Mouse (Mus musculus) kidney, postnatal 0 days (tissue): ENCODE results near the gene Pex5l. TPM values are rescaled to one million over a fixed set of nuclear protein-coding genes. Genes with fewer than 3 reads are reported as not detected.

Experiments
- ATAC-seq: fragments of 200-750 bp; cut with Nextera tagmentation; replicated peaks from 2 replicates; pipeline ENCODE4 v1.8.0; 2017; ENCODE audit warnings: low read depth, moderate number of reproducible peaks, moderate TSS enrichment, moderate library complexity; ENCODE audit not compliant: low FRiP score
- DNase-seq: peaks from one replicate; pipeline ENCODE4 v3.0.0-alpha.2; 2016; ENCODE audit warnings: low spot score
- H3K27ac ChIP-seq: fragments of 300-500 bp; sonication (generic); 2 replicates; pipeline ENCODE4 v1.5.1; 2014; ENCODE audit warnings: mild to moderate bottlenecking
- H3K27me3 ChIP-seq: fragments of 300-500 bp; sonication (generic); 2 replicates; pipeline ENCODE4 v1.6.1; 2014; ENCODE audit warnings: low read length, mixed read lengths; ENCODE audit not compliant: insufficient read depth
- H3K36me3 ChIP-seq: fragments of 300-500 bp; sonication (generic); 2 replicates; pipeline ENCODE4 v1.6.1; 2014; ENCODE audit warnings: low read length, mixed read lengths; ENCODE audit not compliant: insufficient read depth
- H3K4me1 ChIP-seq: fragments of 300-500 bp; sonication (generic); replicated peaks from 2 replicates; pipeline ENCODE4 v1.6.1; 2014; ENCODE audit warnings: antibody characterized with exemption, low read length, mixed read lengths; ENCODE audit not compliant: insufficient read depth
- H3K4me2 ChIP-seq: fragments of 300-500 bp; sonication (generic); 2 replicates; pipeline ENCODE4 v1.6.1; 2014; ENCODE audit warnings: mild to moderate bottlenecking, low read length, moderate library complexity, mixed read lengths
- H3K4me3 ChIP-seq: fragments of 300-500 bp; sonication (generic); replicated peaks from 2 replicates; pipeline ENCODE4 v1.5.1; 2014; ENCODE audit warnings: low read depth, low read length
- H3K9ac ChIP-seq: fragments of 300-500 bp; sonication (generic); 2 replicates; pipeline ENCODE4 v1.6.1; 2014; ENCODE audit warnings: low read depth, low read length
- H3K9me3 ChIP-seq: fragments of 300-500 bp; sonication (generic); replicated peaks from 2 replicates; pipeline ENCODE4 v1.6.1; 2016; ENCODE audit warnings: low read length, inconsistent platforms, mixed read lengths
- CTCF ChIP-seq: IDR thresholded peaks from 2 replicates; pipeline ENCODE4 v1.5.1; 2016; ENCODE audit warnings: antibody characterized with exemption, low read depth, mild to moderate bottlenecking, moderate library complexity
- WGBS: fragments of 180-500 bp; shearing (Covaris S2); extraction: QIAGEN DNeasy Blood & Tissue Kit; methylation state at CpG from one replicate; pipeline ENCODE4 v1.1.7; 2014; 5-methylcytosine and 5-hydroxymethylcytosine counted together
- polyA plus RNA-seq: library from polyadenylated mRNA; unstranded; fragments of >200 nt; fragmentation: Nextera tagmentation; extraction: Ambion mirVana; gene quantifications from 2 replicates; pipeline ENCODE4 v1.2.1, GENCODE M21; 2015

The Pex5l gene
- polyA plus RNA-seq, 1 experiment from 2014 or later: 0.13 TPM

DNA sequence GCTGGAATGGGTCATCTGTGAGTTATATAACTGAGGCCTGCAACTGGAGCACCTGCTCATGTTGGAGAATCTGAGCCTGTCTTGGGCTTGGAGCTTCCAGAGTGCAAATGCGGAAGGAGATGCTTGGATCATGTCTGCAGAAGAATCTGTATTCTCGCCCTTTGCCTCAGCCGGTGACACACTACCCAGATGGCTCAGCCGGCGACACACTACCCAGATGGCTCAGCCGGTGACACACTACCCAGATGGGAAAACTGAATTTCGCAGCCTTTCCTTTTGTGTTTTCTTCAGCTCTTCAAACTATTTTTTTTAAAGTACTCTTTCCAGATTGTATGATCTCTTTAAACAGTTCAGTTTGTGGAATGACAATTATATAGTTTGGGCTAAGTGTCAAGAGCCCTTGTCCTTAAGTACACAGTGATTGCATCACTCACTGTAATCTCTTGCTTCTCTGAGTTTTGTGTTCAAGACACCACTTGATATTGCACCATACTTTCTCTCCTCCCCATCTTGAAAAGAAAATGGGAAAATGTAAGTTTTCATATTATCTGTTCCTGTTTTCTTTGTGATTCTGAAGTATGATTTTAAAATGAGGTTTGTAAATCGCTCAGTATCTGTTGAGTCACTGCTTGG is 142.5 kb downstream of the Pex5l start:
- ATAC-seq: no peak
- no peak overlapping the region for H3K9ac ChIP-seq

DNA sequence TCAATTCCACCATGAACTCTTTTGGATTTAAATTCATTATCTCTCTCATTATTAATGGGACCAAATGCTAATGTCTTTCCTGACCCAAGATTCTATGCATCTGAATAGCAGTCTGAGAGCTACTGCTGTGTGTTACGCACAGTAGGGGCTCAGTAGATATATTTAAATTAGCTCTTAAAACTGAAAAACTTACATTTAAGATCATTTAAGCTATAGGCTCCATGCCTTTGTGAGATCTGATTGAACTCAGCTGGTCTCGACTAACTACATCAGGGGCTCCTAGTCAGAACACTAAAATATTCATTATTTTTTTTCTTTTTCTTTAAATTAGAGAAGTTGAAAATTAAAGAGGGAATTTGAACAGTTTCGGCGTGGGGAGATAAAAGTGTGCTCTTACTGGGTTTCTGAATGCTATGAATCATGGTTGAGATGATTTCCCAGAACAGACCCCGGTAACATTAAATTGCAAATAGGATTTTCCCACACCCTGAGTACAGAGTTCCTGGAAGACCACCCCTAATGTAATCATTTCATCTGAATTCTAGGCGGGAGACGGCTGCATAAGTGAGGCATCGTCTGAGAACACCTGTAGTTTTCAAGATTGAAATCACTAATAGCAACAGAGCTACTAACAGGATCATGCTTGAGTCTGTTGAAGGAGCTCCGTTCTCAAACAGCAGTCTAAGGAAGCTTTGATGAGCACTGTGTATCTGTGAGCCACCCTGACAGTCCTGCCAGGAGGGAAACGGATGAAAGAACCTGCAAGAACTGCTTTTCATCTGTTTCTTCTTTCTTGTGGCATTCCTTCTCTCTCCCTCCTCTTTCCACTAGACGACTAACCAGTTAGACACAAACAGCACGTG is 151.1 kb downstream of the Pex5l start:
- no peaks in the 10 kb centered on the region for H3K36me3 ChIP-seq
- H3K9ac ChIP-seq: no peak overlapping the region
- TF ChIP-seq CTCF: no peak
- DNase-seq (no peak), ATAC-seq (no peak)
- no peaks in the 10 kb centered on the region for H3K4me1 ChIP-seq
- H3K9me3 ChIP-seq: no peaks in the 10 kb centered on the region
- no peak overlapping the region for H3K27ac ChIP-seq
- no peak overlapping the region for H3K4me3 ChIP-seq
- no peak overlapping the region for H3K4me2 ChIP-seq
- no peaks in the 10 kb centered on the region for H3K27me3 ChIP-seq
- WGBS: 79% methylated on average over 12 of the region's 12 CpGs

More for the DNA sequence above, 142.5 kb downstream of the Pex5l start:
- DNase-seq: no peak
- TF ChIP-seq CTCF: no peak
- H3K4me2 ChIP-seq: no peak overlapping the region
- no peaks in the 10 kb centered on the region for H3K27me3 ChIP-seq
- H3K9me3 ChIP-seq: no peaks in the 10 kb centered on the region
- no peak overlapping the region for H3K4me3 ChIP-seq
- H3K27ac ChIP-seq: no peak overlapping the region
- H3K4me1 ChIP-seq: no peaks in the 10 kb centered on the region
- no peaks in the 10 kb centered on the region for H3K36me3 ChIP-seq
- WGBS: 85% methylated on average over 8 of the region's 8 CpGs

DNA sequence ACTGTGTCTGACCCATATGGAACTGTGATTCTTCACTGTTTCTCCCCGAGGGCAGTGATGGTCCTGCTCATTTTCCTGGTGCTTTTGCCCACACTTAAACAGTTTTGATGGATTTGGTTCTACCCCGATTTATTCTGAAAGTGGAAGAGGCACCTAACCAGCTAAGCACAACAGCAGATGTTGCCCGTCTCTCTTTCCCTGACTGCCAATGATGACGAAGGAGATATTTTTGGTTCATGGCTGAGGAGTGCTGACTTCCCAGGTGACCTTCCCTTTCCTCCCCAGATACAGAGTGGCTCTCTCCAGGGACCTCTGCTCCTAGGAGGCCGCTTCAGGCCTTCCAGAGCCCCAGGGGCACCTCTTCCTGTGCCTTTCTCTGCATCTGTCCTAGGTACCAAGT is 155.2 kb downstream of the Pex5l start:
- DNase-seq (no peak), ATAC-seq (no peak)
- Histone ChIP-seq H3K9me3 (no peaks in the 10 kb centered on the region), H3K9ac (no peak overlapping the region), H3K36me3 (no peaks in the 10 kb centered on the region), H3K27ac (no peak overlapping the region), H3K4me2 (no peak overlapping the region), H3K27me3 (no peaks in the 10 kb centered on the region), H3K4me1 (no peaks in the 10 kb centered on the region), H3K4me3 (no peak overlapping the region)
- WGBS: 56% methylated on average over 5 of the region's 5 CpGs
- TF ChIP-seq CTCF: no peak

DNA sequence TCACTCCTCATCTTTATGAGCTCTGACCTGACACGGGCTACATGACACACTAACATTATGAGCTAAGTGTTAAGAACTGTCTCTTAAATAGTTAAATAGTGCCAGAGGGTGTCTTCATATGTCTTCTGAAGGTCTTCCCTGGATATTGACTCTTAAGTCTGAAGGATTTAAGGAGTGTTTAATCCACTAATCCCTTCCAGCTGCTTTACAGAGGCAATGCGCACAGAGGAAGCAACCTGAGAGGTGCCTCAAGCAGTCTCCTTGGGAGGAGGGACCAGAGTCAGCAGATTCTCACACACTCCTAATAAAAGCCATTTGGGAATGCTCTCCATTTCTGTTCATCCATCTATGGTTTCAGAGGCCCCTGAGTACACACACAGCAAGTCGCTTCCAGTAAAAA is 157.9 kb downstream of the Pex5l start:
- Histone ChIP-seq H3K4me2 (no peak overlapping the region), H3K27ac (no peak overlapping the region), H3K27me3 (no peaks in the 10 kb centered on the region), H3K9ac (no peak overlapping the region), H3K4me1 (no peaks in the 10 kb centered on the region), H3K9me3 (no peaks in the 10 kb centered on the region), H3K36me3 (no peaks in the 10 kb centered on the region), H3K4me3 (no peak overlapping the region)
- DNase-seq (no peak), ATAC-seq (no peak)
- 42% methylated on average over 3 of the region's 3 CpGs for WGBS
- TF ChIP-seq CTCF: no peak

DNA sequence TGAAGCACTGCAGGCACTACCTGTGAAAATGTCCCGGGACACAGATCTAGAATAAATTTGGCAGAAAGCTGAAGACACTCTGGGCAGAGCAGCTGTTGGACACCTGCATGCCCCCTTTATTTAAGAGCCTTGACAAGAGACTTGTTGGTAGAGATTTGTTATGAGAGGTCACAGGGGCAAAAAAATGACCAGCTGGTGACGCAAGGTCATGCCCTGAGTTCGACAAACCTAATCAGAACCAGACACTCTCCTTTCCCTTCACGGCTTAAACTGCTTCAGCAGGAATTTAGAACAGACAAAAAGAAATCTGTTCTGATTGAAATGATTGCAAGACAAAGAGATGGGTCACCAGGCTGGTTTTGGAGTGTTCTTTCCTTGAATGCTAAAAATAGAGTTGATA is 163.1 kb downstream of the Pex5l start:
- DNase-seq (no peak), ATAC-seq (no peak)
- H3K4me3 ChIP-seq: no peak overlapping the region
- H3K9me3 ChIP-seq: no peaks in the 10 kb centered on the region
- H3K4me2 ChIP-seq: no peak overlapping the region
- no peak overlapping the region for H3K27ac ChIP-seq
- no peaks in the 10 kb centered on the region for H3K4me1 ChIP-seq
- TF ChIP-seq CTCF: no peak
- no peak overlapping the region for H3K9ac ChIP-seq
- H3K27me3 ChIP-seq: no peaks in the 10 kb centered on the region
- H3K36me3 ChIP-seq: no peaks in the 10 kb centered on the region
- WGBS: 46% methylated on average over 4 of the region's 4 CpGs

- H3K9ac ChIP-seq: no peak overlapping the region
- H3K4me3 ChIP-seq: no peak overlapping the region
- H3K27ac ChIP-seq: no peak overlapping the region
- H3K4me1 ChIP-seq: no peaks in the 10 kb centered on the region
- no peaks in the 10 kb centered on the region for H3K36me3 ChIP-seq
- DNase-seq: no peak
- H3K4me2 ChIP-seq: no peak overlapping the region
- H3K9me3 ChIP-seq: no peaks in the 10 kb centered on the region
- no peak for ATAC-seq
- no peaks in the 10 kb centered on the region for H3K27me3 ChIP-seq
- TF ChIP-seq CTCF: no peak
- WGBS: 58% methylated on average over 6 of the region's 6 CpGs
Observed at GRCm38 (mm10) chr3:32979238-32979637, 163.8 kb downstream of the Pex5l start.
